In the genomic region with DNA sequence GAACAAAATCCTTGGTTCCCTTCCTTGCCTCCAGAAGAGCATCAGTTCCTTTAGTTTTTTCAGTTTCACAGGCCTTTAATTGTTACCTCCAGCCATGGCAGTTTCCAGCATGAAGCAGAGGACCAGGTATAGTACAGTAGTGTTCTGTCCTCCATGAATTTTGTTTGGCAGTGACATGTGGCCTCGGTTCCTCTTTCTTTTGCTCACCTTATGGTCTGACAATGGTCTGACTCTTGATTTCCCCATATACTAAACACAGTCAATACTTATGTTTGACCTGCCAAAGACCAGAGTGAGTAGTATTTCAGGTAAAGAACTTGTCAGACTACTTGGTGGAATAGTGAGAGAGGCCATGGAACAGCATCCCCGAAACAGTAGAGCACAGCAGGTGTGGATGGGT, we compare ENCODE assay signal across 40 mouse cellular contexts. TPM values are rescaled to one million over a fixed set of nuclear protein-coding genes. Genes with fewer than 3 reads are reported as not detected.
"Had no signal": no experiment of that assay in that cellular context is flagged by ENCODE, and none has a peak within 500 bp of the region (broad histone marks: within the 10 kb centered on the region; RNA-seq: fewer than 3 reads in every experiment).

No protein-coding gene starts in this region.

- H3K27ac ChIP-seq: heart, embryonic 13.5 days; heart, embryonic 15.5 days; hindbrain, embryonic 10.5 days; hindbrain, embryonic 12.5 days; hindbrain, embryonic 13.5 days; hindbrain, embryonic 14.5 days; hindbrain, embryonic 15.5 days; hindbrain, postnatal 0 days; intestine, embryonic 15.5 days; kidney, embryonic 15.5 days; kidney, postnatal 0 days; layer of hippocampus, adult 2 months; left cerebral cortex, adult 2 months had no signal

- H3K36me3 ChIP-seq: heart, embryonic 13.5 days; heart, embryonic 15.5 days; hindbrain, embryonic 10.5 days; hindbrain, embryonic 12.5 days; hindbrain, embryonic 13.5 days; hindbrain, embryonic 15.5 days; intestine, embryonic 15.5 days; kidney, embryonic 15.5 days had no signal

- ATAC-seq: hindbrain, embryonic 16.5 days; hindbrain, postnatal 0 days; inflammation-experienced regulatory T-cells, adult 6 months; intestine, embryonic 15.5 days; intestine, embryonic 16.5 days; intestine, postnatal 0 days had no signal

- DNase-seq: heart, postnatal 10 days; heart, postnatal 14 days; heart, postnatal 36 days; heart, postnatal 4 days; kidney, adult 11 months; kidney, adult 18-20 months; kidney, adult 2 months; kidney, adult 8-10 months; kidney, adult 9 months; kidney, postnatal 10 days; kidney, postnatal 14 days; kidney, postnatal 25 days; kidney, postnatal 36 days; kidney, postnatal 4 days; layer of hippocampus, adult 9-11 months; layer of hippocampus, postnatal 36 days had no signal

- H3K4me3 ChIP-seq: heart, embryonic 13.5 days; heart, embryonic 15.5 days; hindbrain, embryonic 10.5 days; hindbrain, embryonic 12.5 days; hindbrain, embryonic 13.5 days; hindbrain, embryonic 15.5 days; intestine, embryonic 15.5 days; kidney, embryonic 15.5 days; layer of hippocampus, adult 2 months; left cerebral cortex, adult 2 months had no signal

- H3K9ac ChIP-seq: heart, embryonic 13.5 days; heart, embryonic 15.5 days; hindbrain, embryonic 12.5 days; hindbrain, embryonic 13.5 days; hindbrain, embryonic 14.5 days; hindbrain, embryonic 15.5 days; intestine, embryonic 15.5 days; kidney, embryonic 15.5 days had no signal

- H3K27me3 ChIP-seq: heart, embryonic 13.5 days; heart, embryonic 15.5 days; hindbrain, embryonic 12.5 days; hindbrain, embryonic 13.5 days; hindbrain, embryonic 15.5 days; intestine, embryonic 15.5 days; kidney, embryonic 15.5 days had no signal

- H3K9me3 ChIP-seq: heart, embryonic 13.5 days; heart, embryonic 15.5 days; hindbrain, embryonic 10.5 days; hindbrain, embryonic 12.5 days; hindbrain, embryonic 13.5 days; hindbrain, embryonic 15.5 days; intestine, embryonic 15.5 days; kidney, embryonic 15.5 days had no signal

- H3K4me1 ChIP-seq: hindbrain, embryonic 13.5 days; hindbrain, embryonic 15.5 days; intestine, embryonic 15.5 days; kidney, embryonic 15.5 days had no signal

- H3K4me2 ChIP-seq: heart, embryonic 13.5 days; heart, embryonic 15.5 days; hindbrain, embryonic 12.5 days; hindbrain, embryonic 13.5 days; hindbrain, embryonic 14.5 days; hindbrain, embryonic 15.5 days; intestine, embryonic 15.5 days; kidney, embryonic 15.5 days had no signal

RNA-seq across cellular contexts. Expression of a gene that starts 23.0 kb away (rescaled TPM):
- polyA plus RNA-seq: inflammation-experienced regulatory T-cells, adult 6 months had no signal

RNA-seq across cellular contexts. Expression of a gene that starts 39.2 kb away (rescaled TPM):
- polyA plus RNA-seq: heart, embryonic 14.5 days; heart, postnatal 0 days; hindbrain, embryonic 14.5 days; hindbrain, postnatal 0 days; inflammation-experienced regulatory T-cells, adult 6 months had no signal

RNA-seq across cellular contexts. Expression of a gene that starts 48.4 kb away (rescaled TPM):
- polyA plus RNA-seq: heart, embryonic 13.5 days; heart, embryonic 14.5 days; heart, embryonic 15.5 days; heart, embryonic 16.5 days; heart, postnatal 0 days; hindbrain, embryonic 10.5 days; hindbrain, embryonic 11.5 days; hindbrain, embryonic 12.5 days; hindbrain, embryonic 13.5 days; hindbrain, embryonic 14.5 days; hindbrain, embryonic 16.5 days; hindbrain, postnatal 0 days; inflammation-experienced regulatory T-cells, adult 6 months; intestine, embryonic 14.5 days; intestine, embryonic 15.5 days; intestine, embryonic 16.5 days; intestine, postnatal 0 days; kidney, adult 2 months; kidney, embryonic 14.5 days; kidney, embryonic 15.5 days; kidney, postnatal 0 days; large intestine, adult 2 months had no signal
